Mouse (Mus musculus) bone marrow macrophage, adult 2 months (primary cell): ENCODE measurements around the gene Uvrag. TPM values are rescaled to one million over a fixed set of nuclear protein-coding genes. Genes with fewer than 3 reads are reported as not detected.

Experiments
- H3K27ac ChIP-seq: 2 replicates; pipeline ENCODE4 v1.5.1; 2012; ENCODE audit warnings: low read depth, low read length; ENCODE audit not compliant: insufficient read depth
- H3K4me1 ChIP-seq: 2 replicates; pipeline ENCODE4 v1.6.1; 2012; ENCODE audit warnings: low read length; ENCODE audit not compliant: control insufficient read depth, insufficient read depth
- H3K4me3 ChIP-seq: 2 replicates; pipeline ENCODE4 v1.5.1; 2012; ENCODE audit warnings: mild to moderate bottlenecking, low read length, moderate library complexity; ENCODE audit not compliant: insufficient read depth
- CTCF ChIP-seq: IDR thresholded peaks from 2 replicates; pipeline ENCODE4 v1.5.1; 2012; ENCODE audit warnings: low read depth, mild to moderate bottlenecking, low read length, moderate library complexity
- POLR2A ChIP-seq: IDR thresholded peaks from 2 replicates; pipeline ENCODE4 v1.6.1; 2012; ENCODE audit warnings: mild to moderate bottlenecking, low read depth, low read length, borderline replicate concordance
- polyA plus RNA-seq: library from polyadenylated mRNA; stranded (reverse); fragments of >200 nt; gene quantifications from 2 replicates; pipeline ENCODE4 v1.2.4, GENCODE M21; 2012; ENCODE audit not compliant: missing spikeins, insufficient read depth, insufficient read length

The Uvrag gene
- polyA plus RNA-seq, 1 experiment: 61.3 TPM

- H3K4me1 ChIP-seq: peaks cover 19% of the 10 kb centered on the region
These were observed 229.7 kb downstream of the Uvrag start for GRCm38 (mm10) chr7:98911276-98911675.

GRCm38 (mm10) chr7:98910712-98911111, 230.2 kb downstream of the Uvrag start:
- H3K27ac ChIP-seq: no peak overlapping the region
- H3K4me3 ChIP-seq: no peak overlapping the region
- peaks cover 25% of the 10 kb centered on the region for H3K4me1 ChIP-seq
- TF ChIP-seq CTCF (no peak), POLR2A (no peak)

More at GRCm38 (mm10) chr7:98911276-98911675, 229.7 kb downstream of the Uvrag start:
- no peak for TF ChIP-seq CTCF
- no peak for TF ChIP-seq POLR2A
- Histone ChIP-seq H3K27ac (no peak overlapping the region), H3K4me3 (no peak overlapping the region)

- Histone ChIP-seq H3K27ac (no peak overlapping the region), H3K4me3 (no peak overlapping the region), H3K4me1 (peaks cover 25% of the 10 kb centered on the region)
- TF ChIP-seq POLR2A (no peak), CTCF (no peak)
These were observed 230.8 kb downstream of the Uvrag start for GRCm38 (mm10) chr7:98910164-98910563.

GRCm38 (mm10) chr7:98907476-98907875, 233.5 kb downstream of the Uvrag start:
- Histone ChIP-seq H3K4me1 (peaks cover 12% of the 10 kb centered on the region), H3K27ac (no peak overlapping the region), H3K4me3 (no peak overlapping the region)
- no peak for TF ChIP-seq CTCF
- no peak for TF ChIP-seq POLR2A

DNA sequence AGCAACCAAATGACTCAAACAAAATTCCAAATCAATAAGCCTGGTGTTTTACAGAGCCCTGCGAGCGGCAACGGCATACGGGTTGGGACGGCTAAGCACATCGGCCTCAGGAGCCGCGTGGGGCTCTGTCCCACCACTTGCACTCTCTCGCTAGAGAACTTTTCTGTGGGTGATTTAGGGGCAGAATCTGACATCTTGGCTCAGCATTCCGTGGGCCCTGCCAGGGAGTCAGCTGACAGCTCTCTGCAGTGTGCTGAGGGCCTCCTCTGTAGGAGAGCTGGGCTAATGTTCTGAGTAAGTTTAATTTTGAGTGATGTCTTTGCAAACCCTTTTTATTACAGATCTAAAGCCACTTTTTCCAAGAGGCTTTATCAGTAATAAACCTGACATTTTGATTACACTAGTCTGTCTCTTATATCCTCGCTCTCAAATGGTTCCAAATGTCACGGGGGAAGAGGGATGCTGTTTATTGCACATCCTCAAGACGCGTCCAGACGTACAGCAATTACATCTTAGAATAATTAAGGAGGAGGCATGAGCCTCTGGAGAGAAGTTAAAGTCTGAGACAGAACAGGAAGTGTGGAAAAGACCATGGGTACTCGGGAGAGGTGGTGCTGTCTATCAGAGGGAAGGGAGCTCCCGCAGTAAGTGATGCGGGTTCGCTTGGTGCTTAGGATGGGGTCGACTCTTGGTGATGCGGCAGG, 236.1 kb downstream of the Uvrag start:
- TF ChIP-seq CTCF: no peak
- TF ChIP-seq POLR2A: no peak
- Histone ChIP-seq H3K4me1 (peaks cover 10% of the 10 kb centered on the region), H3K27ac (no peak overlapping the region), H3K4me3 (no peak overlapping the region)

DNA sequence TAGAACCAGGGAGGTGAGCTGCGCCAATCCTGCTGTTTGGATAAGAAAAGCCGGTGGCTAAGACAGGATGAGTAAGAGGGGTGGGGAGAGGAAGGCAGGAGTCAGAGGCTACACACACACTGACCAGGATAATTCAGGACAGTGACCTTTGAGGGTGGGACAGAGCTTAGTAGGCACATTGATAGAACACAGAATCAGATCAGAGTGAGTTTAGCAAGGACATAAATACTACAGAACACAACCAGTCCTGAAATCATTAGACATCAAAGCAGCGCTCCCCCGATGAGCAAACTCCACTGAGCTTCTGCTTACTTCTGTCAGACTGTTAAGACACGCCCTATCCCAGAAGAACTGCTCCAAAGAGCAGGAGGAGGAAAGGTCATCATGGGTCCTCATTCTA, 237.1 kb downstream of the Uvrag start:
- no peak for TF ChIP-seq CTCF
- TF ChIP-seq POLR2A: no peak
- H3K27ac ChIP-seq: no peak overlapping the region
- no peak overlapping the region for H3K4me3 ChIP-seq
- H3K4me1 ChIP-seq: peaks cover 13% of the 10 kb centered on the region

- H3K4me3 ChIP-seq: no peak overlapping the region
- TF ChIP-seq POLR2A: no peak
- TF ChIP-seq CTCF: peak; percentile 61
- H3K4me1 ChIP-seq: peaks cover 10% of the 10 kb centered on the region
- H3K27ac ChIP-seq: no peak overlapping the region
These were observed 239.8 kb downstream of the Uvrag start for GRCm38 (mm10) chr7:98901120-98901519.

DNA sequence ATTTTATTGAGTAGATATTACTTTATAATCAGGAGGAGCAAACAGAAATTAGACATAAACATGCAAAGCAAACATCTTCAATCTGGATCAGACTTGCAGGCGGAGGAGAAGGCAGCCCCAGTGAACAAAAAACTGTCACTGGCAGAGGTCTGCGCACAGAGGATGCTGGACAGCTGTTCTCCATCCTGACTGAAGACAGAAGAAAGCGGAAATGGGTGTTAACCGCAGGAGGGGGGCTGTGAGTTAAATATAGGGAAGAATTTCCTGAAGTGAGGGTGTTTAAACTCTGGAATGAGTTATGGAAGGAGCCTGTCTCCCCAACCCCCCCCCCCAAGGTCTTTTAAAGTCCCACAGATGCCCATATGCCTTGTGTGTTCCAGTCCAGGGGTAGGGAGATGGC, 241.1 kb downstream of the Uvrag start:
- no peak overlapping the region for H3K4me3 ChIP-seq
- TF ChIP-seq POLR2A: no peak
- no peak for TF ChIP-seq CTCF
- H3K27ac ChIP-seq: no peak overlapping the region
- H3K4me1 ChIP-seq: peaks cover 5% of the 10 kb centered on the region; the same call in 1 of the 2 replicates

- no peak overlapping the region for H3K27ac ChIP-seq
- H3K4me1 ChIP-seq: peaks cover 8% of the 10 kb centered on the region
- no peak overlapping the region for H3K4me3 ChIP-seq
- TF ChIP-seq POLR2A (no peak), CTCF (no peak)
These were observed 243.6 kb downstream of the Uvrag start for GRCm38 (mm10) chr7:98897323-98897722.

DNA sequence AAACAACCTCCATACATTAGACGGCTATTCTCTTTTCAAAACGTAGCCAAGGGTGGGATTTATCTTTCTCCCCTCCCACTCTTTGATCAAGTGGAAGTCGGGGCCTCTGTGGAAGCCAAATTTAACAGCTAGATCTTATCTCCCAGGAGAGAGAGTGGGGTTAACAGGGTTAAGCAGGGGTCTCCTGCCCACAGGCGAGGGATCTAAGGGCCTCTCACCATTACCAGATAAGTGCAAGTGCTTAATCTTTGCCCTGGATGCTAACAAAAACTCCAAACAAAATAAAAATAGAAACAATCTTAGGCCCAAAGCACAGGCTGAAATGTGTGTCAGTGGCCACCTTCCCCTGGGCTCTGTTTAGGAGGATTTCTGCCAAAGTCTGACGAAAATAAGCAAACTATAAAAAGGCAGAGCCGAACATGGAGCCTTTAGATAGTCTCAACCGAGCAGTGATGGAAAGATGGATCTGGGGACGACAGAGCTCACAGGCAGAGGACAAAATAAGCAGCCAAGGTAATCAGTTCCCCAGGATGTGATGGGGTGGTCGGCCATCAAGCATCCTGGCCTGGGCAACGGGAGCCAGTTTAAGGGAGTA, 245.3 kb downstream of the Uvrag start:
- no peak overlapping the region for H3K27ac ChIP-seq
- no peak overlapping the region for H3K4me3 ChIP-seq
- TF ChIP-seq POLR2A (no peak), CTCF (no peak)
- peaks cover 10% of the 10 kb centered on the region for H3K4me1 ChIP-seq

DNA sequence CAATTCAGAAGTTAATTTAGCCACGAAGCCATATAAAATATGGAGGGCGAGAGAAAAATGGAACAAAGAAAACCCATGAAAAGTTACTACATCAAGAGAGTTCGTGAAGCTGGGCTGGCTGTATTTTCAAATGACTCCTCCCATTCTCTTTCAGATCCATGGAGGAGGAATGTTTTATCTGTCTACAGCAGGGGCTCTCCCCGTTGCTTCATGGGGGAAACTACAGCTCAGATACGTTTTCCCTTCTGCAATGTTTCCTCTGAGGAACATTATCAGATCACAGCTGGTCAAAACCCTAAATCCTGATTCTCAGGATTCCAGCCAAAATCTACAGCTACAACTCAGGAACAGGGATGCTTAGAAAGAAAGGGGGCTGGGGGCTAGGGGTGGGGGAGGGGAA, 246.2 kb downstream of the Uvrag start:
- TF ChIP-seq POLR2A: no peak
- no peak for TF ChIP-seq CTCF
- peaks cover 7% of the 10 kb centered on the region for H3K4me1 ChIP-seq
- no peak overlapping the region for H3K4me3 ChIP-seq
- H3K27ac ChIP-seq: no peak overlapping the region
